Mouse (Mus musculus) embryonic fibroblast, embryonic 13.5 days (primary cell): ENCODE measurements around the gene Pcdh9. TPM values are rescaled to one million over a fixed set of nuclear protein-coding genes. Genes with fewer than 3 reads are reported as not detected.

ENCODE experiments used
- H3K27ac ChIP-seq: 2 replicates; pipeline ENCODE4 v1.5.1; 2012; ENCODE audit warnings: low read length, control low read depth, inconsistent platforms; ENCODE audit not compliant: insufficient read depth
- H3K4me1 ChIP-seq: 2 replicates; pipeline ENCODE4 v1.6.1; 2011; ENCODE audit warnings: low read length; ENCODE audit not compliant: control insufficient read depth, insufficient read depth
- H3K4me3 ChIP-seq: 2 replicates; pipeline ENCODE4 v1.5.1; 2011; ENCODE audit warnings: mild to moderate bottlenecking, control low read depth, low read length; ENCODE audit not compliant: insufficient read depth
- CTCF ChIP-seq: IDR thresholded peaks from 2 replicates; pipeline ENCODE4 v1.5.1; 2011; ENCODE audit warnings: mild to moderate bottlenecking, control low read depth, low read length, moderate library complexity, borderline replicate concordance; ENCODE audit not compliant: insufficient read depth
- POLR2A ChIP-seq: IDR thresholded peaks from 2 replicates; pipeline ENCODE4 v1.6.1; 2011; ENCODE audit warnings: low read depth, mild to moderate bottlenecking, control low read depth, low read length, moderate library complexity
- polyA plus RNA-seq: library from polyadenylated mRNA; stranded (reverse); fragments of >200 nt; gene quantifications from 2 replicates; pipeline ENCODE4 v1.2.4, GENCODE M21; 2011; ENCODE audit warnings: low read depth; ENCODE audit not compliant: missing spikeins, insufficient read length

Gene Pcdh9
- polyA plus RNA-seq, 1 experiment = 29.6 TPM

DNA sequence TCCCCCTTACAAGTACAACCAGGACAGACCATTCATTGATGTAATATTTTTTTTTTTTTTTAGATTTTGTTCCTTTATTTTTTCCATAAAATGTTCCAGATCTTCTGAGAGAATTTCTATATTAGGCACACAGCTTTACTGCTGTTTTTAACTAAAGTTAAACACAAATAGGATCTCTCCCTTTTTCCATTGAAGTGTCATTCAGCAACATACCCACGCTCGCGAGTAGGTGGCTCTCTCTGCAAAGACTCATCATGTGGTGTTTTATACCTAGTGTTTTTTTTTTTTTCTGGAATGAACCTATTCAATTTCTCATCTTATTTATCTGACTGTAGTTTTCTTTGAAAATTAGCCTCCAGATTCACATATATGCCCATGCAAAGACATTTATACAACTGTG, 282.9 kb downstream of the Pcdh9 start:
- Histone ChIP-seq H3K4me3 (no peak overlapping the region), H3K27ac (no peak overlapping the region), H3K4me1 (no peaks in the 10 kb centered on the region)
- no peak for TF ChIP-seq POLR2A
- TF ChIP-seq CTCF = no peak

DNA sequence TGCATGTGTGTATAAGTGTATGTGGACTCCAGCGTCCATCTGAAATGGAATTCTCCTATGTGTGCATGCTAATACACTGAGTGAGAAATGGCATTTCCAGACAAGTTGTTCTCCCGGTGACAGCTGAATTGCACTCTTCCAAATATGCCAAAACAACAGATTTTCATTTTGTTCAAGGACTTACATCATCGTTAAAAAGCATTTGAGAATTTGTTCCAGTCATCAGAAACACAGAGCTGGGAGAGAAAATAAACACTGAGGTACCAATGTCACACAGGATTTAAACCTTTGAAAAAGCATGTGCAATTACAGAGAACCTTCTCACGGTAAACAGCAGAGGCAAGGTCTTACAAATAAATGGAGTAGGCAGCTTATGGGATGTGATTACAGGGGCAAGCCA, 290.5 kb downstream of the Pcdh9 start:
- Histone ChIP-seq H3K4me1 (no peaks in the 10 kb centered on the region), H3K4me3 (no peak overlapping the region), H3K27ac (no peak overlapping the region)
- TF ChIP-seq POLR2A (no peak), CTCF (no peak)

DNA sequence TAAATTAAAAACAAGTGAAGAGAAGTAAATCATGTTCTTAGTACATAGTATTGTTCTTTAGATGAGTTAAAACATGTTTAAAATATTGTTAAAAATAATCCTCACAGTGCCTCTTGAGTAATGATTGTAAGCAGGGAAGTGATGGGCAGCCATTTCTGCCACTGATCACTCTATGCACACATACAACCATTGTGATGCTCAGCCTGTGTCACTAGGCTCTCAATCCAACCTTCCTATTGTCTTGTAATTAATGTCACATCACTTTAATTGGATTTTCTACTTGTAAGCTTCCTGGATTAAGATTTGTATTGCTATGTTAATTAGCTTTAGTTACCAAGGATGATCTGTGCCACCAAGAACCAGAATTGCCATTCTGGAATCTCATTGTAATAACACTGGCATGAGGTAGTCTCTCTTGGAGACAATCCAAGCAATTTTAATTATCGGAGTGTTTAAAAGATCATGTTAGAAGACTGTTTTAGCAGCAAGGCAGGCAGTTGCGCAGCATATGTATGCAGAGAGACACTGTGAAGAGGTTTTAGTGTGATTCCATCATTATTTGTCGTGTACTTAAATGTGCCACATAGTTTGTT, 305.0 kb downstream of the Pcdh9 start:
- TF ChIP-seq POLR2A (no peak), CTCF (no peak)
- no peaks in the 10 kb centered on the region for H3K4me1 ChIP-seq
- H3K4me3 ChIP-seq = no peak overlapping the region
- H3K27ac ChIP-seq = no peak overlapping the region

DNA sequence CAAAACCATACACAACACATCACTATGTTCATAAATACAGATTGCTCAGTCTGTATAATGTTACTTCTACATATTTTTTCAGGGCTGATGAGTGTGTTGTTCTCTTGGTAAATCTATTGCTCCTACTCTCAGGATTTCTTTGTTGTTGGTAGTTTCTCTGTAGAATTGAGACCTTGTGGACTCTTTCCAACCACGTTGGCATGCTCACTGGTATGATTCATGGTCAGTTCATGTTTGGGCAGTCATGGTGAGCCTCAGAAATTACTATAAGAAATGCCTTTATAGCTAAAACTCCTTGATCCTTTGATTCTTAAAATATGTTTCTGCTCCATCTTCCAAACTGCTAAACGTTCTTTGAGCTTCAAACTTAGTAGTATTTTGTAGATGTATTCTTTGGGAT, 326.1 kb downstream of the Pcdh9 start:
- Histone ChIP-seq H3K4me3 (no peak overlapping the region), H3K4me1 (no peaks in the 10 kb centered on the region), H3K27ac (no peak overlapping the region)
- TF ChIP-seq CTCF = no peak
- TF ChIP-seq POLR2A = no peak

GRCm38 (mm10) chr14:93561577-93561976, 328.9 kb downstream of the Pcdh9 start:
- TF ChIP-seq CTCF (no peak), POLR2A (no peak)
- no peaks in the 10 kb centered on the region for H3K4me1 ChIP-seq

GRCm38 (mm10) chr14:93553771-93554170, 336.7 kb downstream of the Pcdh9 start:
- Histone ChIP-seq H3K4me1 (no peaks in the 10 kb centered on the region), H3K27ac (no peak overlapping the region), H3K4me3 (no peak overlapping the region)
- TF ChIP-seq CTCF (no peak), POLR2A (no peak)

More at GRCm38 (mm10) chr14:93561577-93561976, 328.9 kb downstream of the Pcdh9 start:
- H3K4me3 ChIP-seq = no peak overlapping the region
- no peak overlapping the region for H3K27ac ChIP-seq

- peaks cover 4% of the 10 kb centered on the region; the same call in 1 of the 2 replicates for H3K4me1 ChIP-seq
- no peak overlapping the region for H3K4me3 ChIP-seq
- TF ChIP-seq CTCF (no peak), POLR2A (no peak)
- no peak overlapping the region for H3K27ac ChIP-seq
Observed at GRCm38 (mm10) chr14:93545575-93545974, 344.9 kb downstream of the Pcdh9 start.

DNA sequence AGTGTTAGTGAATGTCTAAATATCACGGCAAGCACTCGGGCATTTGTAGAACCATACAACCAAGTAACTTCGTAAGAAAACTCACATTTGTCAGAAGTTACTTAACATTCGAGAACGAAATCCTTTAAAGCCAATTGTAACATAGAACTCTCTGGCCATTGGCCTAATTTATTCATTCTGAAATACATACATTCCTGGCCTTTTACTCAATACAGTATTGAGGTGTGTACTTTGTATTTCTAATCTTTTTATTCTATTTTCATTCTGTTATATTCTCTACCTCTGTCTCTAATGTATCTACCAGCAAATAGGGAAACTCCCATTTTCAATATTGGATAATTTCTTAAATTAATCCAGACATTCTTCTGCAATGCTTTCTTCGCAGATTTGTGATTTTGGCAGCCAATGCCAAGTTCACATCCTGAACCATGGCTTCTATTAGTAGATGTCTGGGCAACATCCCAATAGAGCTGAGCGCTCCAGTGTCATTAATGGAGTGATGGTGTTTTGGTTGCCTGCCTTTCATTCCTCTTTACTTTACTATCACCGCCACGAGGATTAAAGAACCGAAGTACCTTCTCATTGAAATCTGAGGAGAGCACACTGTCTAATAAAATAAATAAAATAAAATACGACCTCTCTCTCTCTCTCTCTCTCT, 346.4 kb downstream of the Pcdh9 start:
- H3K4me1 ChIP-seq = peaks cover 4% of the 10 kb centered on the region; the same call in 1 of the 2 replicates

DNA sequence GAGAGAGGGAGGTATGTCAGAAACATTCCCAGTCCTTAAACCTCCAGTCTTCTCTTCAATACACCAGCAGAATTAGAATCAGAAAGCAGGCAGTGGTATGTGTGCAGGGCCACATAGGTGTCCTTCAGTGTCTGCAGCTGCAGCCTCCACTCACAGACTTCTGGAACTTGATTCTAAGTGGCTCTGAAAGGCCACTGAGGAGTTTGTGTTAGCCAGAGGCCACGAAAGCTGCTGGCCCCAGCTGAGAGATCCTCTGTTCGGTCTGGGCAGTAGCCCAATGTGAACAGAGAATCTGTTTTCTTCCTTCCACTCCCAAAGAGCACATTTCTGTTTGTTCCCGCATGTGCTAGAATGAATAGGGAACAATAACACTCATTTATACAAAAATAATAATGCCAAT, 346.9 kb downstream of the Pcdh9 start:
- H3K4me3 ChIP-seq = no peak overlapping the region
- H3K4me1 ChIP-seq = peaks cover 4% of the 10 kb centered on the region; the same call in 1 of the 2 replicates
- no peak for TF ChIP-seq CTCF
- TF ChIP-seq POLR2A = no peak
- H3K27ac ChIP-seq = no peak overlapping the region

More for the DNA sequence above, 346.4 kb downstream of the Pcdh9 start:
- Histone ChIP-seq H3K27ac (no peak overlapping the region), H3K4me3 (no peak overlapping the region)
- TF ChIP-seq POLR2A = no peak

GRCm38 (mm10) chr14:93534928-93535327, 355.6 kb downstream of the Pcdh9 start:
- Histone ChIP-seq H3K27ac (no peak overlapping the region), H3K4me3 (no peak overlapping the region), H3K4me1 (no peaks in the 10 kb centered on the region)
- TF ChIP-seq CTCF (no peak), POLR2A (no peak)
